Mouse (Mus musculus): Measurements from ENCODE around the gene Stub1.

The Stub1 gene

GRCm38 (mm10) chr17:25868601-25869191 is 35.5 kb upstream of the Stub1 start, which contains the start of gene Mcrip2:
Gene Mcrip2 (minus strand): TSS chr17:25868764.
- peak; percentile 64 for DNase-seq (ENCODE audit: low read depth, low spot score)

GRCm38 (mm10) chr17:25867836-25868600 is 34.8 kb upstream of the Stub1 start:
- no peak for DNase-seq (ENCODE audit: low read depth, low spot score)

- no peak for DNase-seq (ENCODE audit: low read depth, low spot score)
Observed at GRCm38 (mm10) chr17:25867509-25867835, 34.3 kb upstream of the Stub1 start.

- DNase-seq (ENCODE audit: low read depth, low spot score), result no peak
Observed at GRCm38 (mm10) chr17:25866172-25866571, 33.0 kb upstream of the Stub1 start.

- no peak for DNase-seq (ENCODE audit: low read depth, low spot score)
Observed at GRCm38 (mm10) chr17:25865288-25865687, 32.1 kb upstream of the Stub1 start.

- no peak for DNase-seq (ENCODE audit: low read depth, low spot score)
Observed at GRCm38 (mm10) chr17:25864311-25864710, 31.1 kb upstream of the Stub1 start.

GRCm38 (mm10) chr17:25863681-25864080 is 30.5 kb upstream of the Stub1 start:
- DNase-seq (ENCODE audit: low read depth, low spot score), result no peak

- no peak for DNase-seq (ENCODE audit: low read depth, low spot score)
Observed at GRCm38 (mm10) chr17:25861704-25862612, 28.8 kb upstream of the Stub1 start.

GRCm38 (mm10) chr17:25860832-25861703 is 27.9 kb upstream of the Stub1 start, which contains the start of gene Wdr90:
Gene Wdr90 (minus strand): TSS chr17:25861501.
- peak; percentile 96 for DNase-seq (ENCODE audit: low read depth, low spot score)

GRCm38 (mm10) chr17:25860229-25860628 is 27.0 kb upstream of the Stub1 start:
- DNase-seq (ENCODE audit: low read depth, low spot score), result no peak

- peak; percentile 92 for DNase-seq (ENCODE audit: low read depth, low spot score)
Observed at GRCm38 (mm10) chr17:25844396-25844901, 11.2 kb upstream of the Stub1 start, which contains the start of gene Rhot2. Gene Rhot2 (minus strand): TSS chr17:25844851.

GRCm38 (mm10) chr17:25843636-25844395 is 10.6 kb upstream of the Stub1 start:
- DNase-seq (ENCODE audit: low read depth, low spot score), result no peak

- DNase-seq (ENCODE audit: low read depth, low spot score), result no peak
Observed at GRCm38 (mm10) chr17:25843122-25843521, 9.9 kb upstream of the Stub1 start.

GRCm38 (mm10) chr17:25842509-25842908 is 9.3 kb upstream of the Stub1 start:
- no peak for DNase-seq (ENCODE audit: low read depth, low spot score)

GRCm38 (mm10) chr17:25841117-25841880 is 8.1 kb upstream of the Stub1 start, which contains the start of gene Gm20683:
Gene Gm20683 (minus strand): TSS chr17:25841763.
- DNase-seq (ENCODE audit: low read depth, low spot score), result no peak

GRCm38 (mm10) chr17:25840519-25840918 is 7.3 kb upstream of the Stub1 start:
- DNase-seq (ENCODE audit: low read depth, low spot score), result no peak

GRCm38 (mm10) chr17:25839455-25840235 is 6.4 kb upstream of the Stub1 start:
- DNase-seq (ENCODE audit: low read depth, low spot score), result no peak

- DNase-seq (ENCODE audit: low read depth, low spot score), result no peak
Observed at GRCm38 (mm10) chr17:25838904-25839303, 5.7 kb upstream of the Stub1 start.

Measured in telencephalon, adult 2 months (tissue).